Mouse (Mus musculus) left cerebral cortex, adult 18-20 months (tissue): ENCODE measurements around the gene Cand1. TPM values are rescaled to one million over a fixed set of nuclear protein-coding genes. Genes with fewer than 3 reads are reported as not detected.
A peak's percentile ranks its signal among the peaks of the same experiment; 100 is the strongest.

Experiments used
- DNase-seq, 2 experiments: peaks; one replicate each; pipeline ENCODE4 v3.0.0; 2021 to 2022; ENCODE audit warnings: low spot score in 2 of 2, mixed read lengths in 1 of 2
- total RNA-seq, 2 experiments: library from RNA; stranded (reverse); gene quantifications; 2 replicates each; pipeline ENCODE4 v1.2.3; 2021

Cand1 gene
- total RNA-seq, 2 experiments from 2014 or later: 156 to 161 TPM

GRCm38 (mm10) chr10:119212443-119212842 lies 27.4 kb downstream of the Cand1 start:
- DNase-seq: no peak

GRCm38 (mm10) chr10:119211251-119211650 lies 28.6 kb downstream of the Cand1 start:
- DNase-seq: no peak

GRCm38 (mm10) chr10:119206309-119206932 lies 33.4 kb downstream of the Cand1 start:
- no peak for DNase-seq

GRCm38 (mm10) chr10:119205229-119205628 lies 34.6 kb downstream of the Cand1 start:
- DNase-seq: no peak

GRCm38 (mm10) chr10:119204334-119204946 lies 35.4 kb downstream of the Cand1 start:
- no peak for DNase-seq

GRCm38 (mm10) chr10:119199864-119200263 lies 40.0 kb downstream of the Cand1 start:
- no peak for DNase-seq

- DNase-seq: no peak
Observed at GRCm38 (mm10) chr10:119198186-119198880, 41.5 kb downstream of the Cand1 start.

- no peak for DNase-seq
Observed at GRCm38 (mm10) chr10:119197621-119198150, 42.2 kb downstream of the Cand1 start.

- DNase-seq: no peak
Observed at GRCm38 (mm10) chr10:119192598-119193372, 47.1 kb downstream of the Cand1 start.

GRCm38 (mm10) chr10:119187720-119188119 lies 52.1 kb downstream of the Cand1 start:
- DNase-seq: no peak

GRCm38 (mm10) chr10:119169656-119170055 lies 70.2 kb downstream of the Cand1 start:
- no peak for DNase-seq

GRCm38 (mm10) chr10:119169237-119169636 lies 70.6 kb downstream of the Cand1 start:
- DNase-seq: no peak

GRCm38 (mm10) chr10:119168791-119169190 lies 71.1 kb downstream of the Cand1 start:
- DNase-seq: peak; percentile 4 to 30

GRCm38 (mm10) chr10:119167858-119168257 lies 72.0 kb downstream of the Cand1 start:
- DNase-seq: no peak

GRCm38 (mm10) chr10:119165051-119165450 lies 74.8 kb downstream of the Cand1 start:
- DNase-seq: no peak

GRCm38 (mm10) chr10:119161820-119162382 lies 78.0 kb downstream of the Cand1 start:
- DNase-seq: no peak

- DNase-seq: no peak
Observed at GRCm38 (mm10) chr10:119160161-119160560, 79.7 kb downstream of the Cand1 start.

- DNase-seq: no peak
Observed at GRCm38 (mm10) chr10:119149261-119149660, 90.6 kb downstream of the Cand1 start.
